Mouse (Mus musculus) lung, postnatal 25 days (tissue): ENCODE measurements around the gene Tiam2.

Experiments used
- DNase-seq: peaks from one replicate; pipeline ENCODE4 v3.0.0; 2022; ENCODE audit warnings: low spot score

Tiam2 gene

GRCm38 (mm10) chr17:3498086-3498485, 171.7 kb downstream of the Tiam2 start:
- no peak for DNase-seq

DNA sequence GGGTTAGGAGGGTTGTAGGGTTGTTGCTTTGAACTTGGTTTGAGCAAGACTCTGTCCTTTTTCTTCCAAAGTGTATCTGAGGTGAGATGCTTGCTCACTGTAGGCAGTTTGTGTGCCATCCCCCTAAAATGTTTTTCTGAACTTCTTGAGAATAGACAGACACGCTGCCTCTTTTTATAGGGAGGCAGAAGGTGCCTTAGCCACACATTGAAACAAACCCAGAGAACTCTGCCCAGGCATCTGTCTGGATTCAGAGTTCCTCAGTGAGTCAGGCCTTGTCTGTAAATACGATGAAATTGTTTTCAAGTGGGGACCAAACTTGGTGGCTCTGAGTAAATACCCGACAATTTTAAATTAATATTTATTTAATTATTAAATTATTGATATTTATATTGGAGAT, 172.2 kb downstream of the Tiam2 start:
- no peak for DNase-seq

DNA sequence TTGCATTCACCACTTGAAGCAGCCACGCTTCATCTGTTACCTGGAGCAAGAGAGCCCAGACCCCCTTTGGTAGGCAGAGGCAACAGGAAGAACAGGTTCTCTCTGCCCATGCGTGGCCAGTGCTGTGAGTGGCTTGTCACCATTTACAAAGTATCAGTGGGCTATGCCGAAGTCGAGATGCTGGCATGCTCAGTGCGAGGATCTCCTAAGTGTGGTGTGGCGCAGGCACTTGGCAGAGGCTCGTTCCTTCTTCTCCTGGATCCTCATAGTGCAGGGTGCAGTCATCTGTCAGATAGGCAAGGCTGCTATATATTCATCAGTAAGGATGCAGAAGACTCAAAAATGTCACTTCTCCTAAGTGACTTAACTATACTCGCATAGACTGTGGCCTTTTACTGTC, 173.1 kb downstream of the Tiam2 start:
- DNase-seq = no peak

- DNase-seq = no peak
These were observed 173.7 kb downstream of the Tiam2 start for GRCm38 (mm10) chr17:3500076-3500475.

DNA sequence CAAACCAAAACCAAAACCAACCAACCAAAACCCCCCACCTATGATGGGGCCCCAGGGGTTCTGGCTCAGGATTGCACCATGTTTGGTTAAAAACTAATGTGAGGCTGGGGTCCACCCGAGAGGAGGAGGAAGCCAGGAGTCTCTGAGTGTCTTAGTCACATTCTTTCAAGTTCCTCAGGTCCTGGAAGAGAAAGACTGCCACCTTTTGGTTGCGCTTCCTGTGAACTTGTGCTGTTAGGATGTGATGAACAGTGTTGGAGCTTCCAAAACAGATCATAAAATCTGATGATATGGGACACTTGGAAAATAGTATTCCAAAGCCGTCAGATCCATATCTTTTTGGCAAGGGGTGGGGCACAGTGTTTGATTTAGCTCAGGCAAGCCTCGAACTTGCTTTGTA, 174.6 kb downstream of the Tiam2 start:
- DNase-seq = no peak

GRCm38 (mm10) chr17:3505711-3506110, 179.3 kb downstream of the Tiam2 start:
- DNase-seq = no peak

GRCm38 (mm10) chr17:3506508-3506907, 180.1 kb downstream of the Tiam2 start:
- DNase-seq = no peak

DNA sequence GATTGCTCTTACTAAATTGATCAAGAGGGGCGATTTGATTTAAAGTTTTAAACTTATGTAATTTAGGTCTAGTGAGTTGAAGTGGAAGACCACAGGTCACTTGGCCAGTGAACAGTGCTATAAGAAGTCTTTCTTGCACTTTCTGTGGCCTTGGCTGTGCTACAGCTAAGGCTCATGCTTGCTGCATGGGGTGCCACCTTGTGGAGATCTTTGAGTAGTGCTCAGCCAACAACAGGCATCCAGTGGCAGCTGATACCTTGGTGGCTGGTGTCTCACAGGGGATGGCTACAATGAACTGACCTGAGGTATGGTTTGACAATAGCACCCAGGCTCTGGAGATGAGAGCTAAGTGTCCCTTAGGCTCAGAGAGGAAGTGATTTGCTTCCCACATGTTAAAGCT, 183.5 kb downstream of the Tiam2 start:
- DNase-seq = peak; percentile 38

DNA sequence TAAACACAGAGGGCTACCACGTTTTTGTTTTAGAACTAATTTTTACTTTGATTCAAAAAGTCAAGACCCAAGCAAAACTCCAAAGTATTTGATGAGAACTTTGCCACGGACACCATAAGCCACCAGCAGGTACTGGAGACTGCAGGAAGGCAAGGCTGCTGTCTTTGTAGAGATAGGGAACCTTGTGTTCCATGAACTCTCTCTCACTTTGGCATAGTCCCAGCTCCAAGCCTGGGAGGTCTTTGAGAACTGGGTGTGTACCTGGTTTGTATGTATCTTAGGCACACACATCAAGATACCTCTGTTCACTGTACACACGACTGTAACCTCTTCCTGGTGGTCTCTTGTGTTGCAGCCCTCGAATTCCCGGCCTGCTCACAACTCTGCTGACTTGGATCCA, 187.9 kb downstream of the Tiam2 start:
- DNase-seq = no peak

DNA sequence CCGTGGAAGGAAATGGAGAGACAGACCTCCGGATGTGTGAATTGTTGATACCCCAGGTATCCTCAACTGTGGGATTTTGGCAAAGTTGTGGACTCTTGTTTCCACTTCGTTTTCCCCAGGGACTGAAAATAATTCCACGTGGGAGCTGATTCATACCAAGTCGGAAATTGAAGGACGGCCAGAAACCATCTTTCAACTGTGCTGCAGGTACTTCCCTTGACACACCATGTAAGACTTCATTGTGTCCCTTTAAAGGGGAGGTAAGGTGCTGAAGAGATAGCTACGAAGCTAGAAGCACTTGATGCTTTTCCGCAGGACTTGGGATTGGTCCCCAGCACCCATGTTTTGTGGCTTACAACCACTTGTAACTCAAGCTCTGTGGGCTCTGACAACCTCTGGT, 189.5 kb downstream of the Tiam2 start:
- no peak for DNase-seq

- DNase-seq = no peak
These were observed 190.0 kb downstream of the Tiam2 start for GRCm38 (mm10) chr17:3516406-3516805.

DNA sequence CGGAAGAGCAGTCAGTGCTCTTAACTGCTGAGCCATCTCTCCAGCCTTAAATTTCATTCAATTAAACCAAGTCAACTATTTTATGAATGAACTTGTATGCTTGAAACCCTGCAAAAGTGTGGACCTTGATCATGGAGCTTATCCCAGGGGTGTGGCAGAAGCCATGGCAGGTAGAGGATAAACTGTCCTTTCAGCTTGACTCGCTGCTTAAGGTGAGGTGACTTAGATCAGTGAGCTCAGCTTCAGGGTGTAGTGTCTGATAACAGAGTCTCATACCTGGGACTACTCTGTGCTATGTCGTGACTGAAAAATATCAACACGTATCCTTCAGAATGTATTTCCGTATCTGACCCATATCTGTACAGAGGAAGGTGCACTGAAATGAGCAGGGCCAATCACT, 194.0 kb downstream of the Tiam2 start:
- DNase-seq = no peak

GRCm38 (mm10) chr17:3527841-3528471, 201.6 kb downstream of the Tiam2 start:
- no peak for DNase-seq

DNA sequence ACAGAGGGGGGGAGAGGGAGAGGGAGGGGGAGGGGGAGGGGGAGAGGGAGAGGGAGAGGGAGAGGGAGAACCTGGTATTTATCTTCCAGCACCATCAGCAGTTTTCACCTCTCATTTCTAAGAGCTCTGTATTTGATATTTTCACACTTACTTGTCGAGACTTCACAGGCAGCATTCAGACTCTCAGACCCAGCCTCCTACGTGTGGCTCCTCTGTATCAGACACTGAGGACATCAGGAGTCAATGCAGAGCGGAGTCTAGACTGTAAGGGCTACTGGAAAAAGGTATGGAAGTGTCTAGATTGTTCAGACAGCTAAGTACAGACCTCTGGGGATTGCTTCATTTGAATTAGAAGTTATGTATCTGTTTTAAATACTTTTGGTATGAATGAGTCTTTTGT, 203.2 kb downstream of the Tiam2 start:
- no peak for DNase-seq

- no peak for DNase-seq
These were observed 204.2 kb downstream of the Tiam2 start for GRCm38 (mm10) chr17:3530549-3530948.

GRCm38 (mm10) chr17:3531641-3532040, 205.3 kb downstream of the Tiam2 start:
- DNase-seq = no peak

DNA sequence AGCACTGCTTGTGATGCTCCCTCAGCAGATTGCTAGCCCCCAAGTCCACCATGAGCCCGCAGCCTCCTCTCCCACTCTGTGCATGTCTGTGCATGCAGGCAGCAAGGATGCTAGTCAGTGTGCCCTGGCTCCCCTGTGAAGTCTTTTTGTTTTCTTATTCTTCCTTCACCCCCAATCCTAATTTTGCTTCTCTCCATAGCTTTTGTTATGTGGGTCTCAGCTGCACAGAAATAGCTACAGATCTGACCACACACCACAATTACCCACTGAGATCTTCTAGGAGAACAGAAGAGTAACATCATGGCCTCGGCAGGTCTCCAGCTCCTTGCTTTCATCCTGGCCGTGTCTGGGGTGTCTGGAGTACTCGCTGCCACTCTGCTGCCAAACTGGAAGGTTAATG, 205.9 kb downstream of the Tiam2 start, which contains the start of gene Cldn20:
Gene Cldn20 (plus strand): TSS at position 301 of the 400 bp plus-strand sequence.
- no peak for DNase-seq

GRCm38 (mm10) chr17:3533425-3533824, 207.1 kb downstream of the Tiam2 start:
- no peak for DNase-seq

DNA sequence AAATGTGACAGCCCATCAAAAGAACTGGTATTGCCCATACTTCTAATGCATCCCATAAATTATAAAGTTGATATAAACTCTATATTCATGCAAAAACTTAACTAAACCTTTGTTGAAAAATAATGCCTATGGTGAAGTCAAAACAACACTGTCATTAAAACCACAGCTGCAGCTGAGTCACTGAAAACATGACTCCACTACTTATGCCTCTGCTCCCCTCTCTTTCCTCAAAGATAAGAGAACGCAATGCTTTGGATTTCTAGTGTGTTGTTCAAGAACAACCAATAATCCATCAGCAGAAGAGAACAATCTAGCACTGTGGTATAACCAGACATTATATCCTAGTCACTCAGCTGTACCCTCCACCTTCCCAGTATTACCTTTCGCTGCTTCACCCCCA, 213.9 kb downstream of the Tiam2 start:
- DNase-seq = no peak

DNA sequence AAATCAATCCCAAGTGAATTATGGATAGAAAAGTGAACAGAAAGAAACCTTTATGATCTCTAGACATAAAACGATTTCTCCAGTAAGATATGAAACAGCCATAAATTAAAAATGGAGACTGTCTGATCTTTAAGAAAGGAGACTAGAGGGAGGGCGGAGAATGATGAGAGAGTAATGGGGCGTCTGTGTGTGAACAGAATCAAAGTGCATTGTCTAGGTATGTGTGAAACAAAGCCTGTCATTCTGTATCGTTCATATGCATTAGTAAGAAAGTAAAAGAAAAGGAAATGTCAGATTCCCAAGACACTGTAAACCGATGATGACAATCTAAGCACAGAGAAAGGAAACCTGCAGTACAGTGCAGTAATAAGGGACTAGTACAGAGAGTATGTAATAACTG, 214.7 kb downstream of the Tiam2 start:
- DNase-seq = no peak

GRCm38 (mm10) chr17:3547725-3548124, 221.4 kb downstream of the Tiam2 start:
- DNase-seq = no peak

GRCm38 (mm10) chr17:3556251-3556650, 229.9 kb downstream of the Tiam2 start:
- DNase-seq = no peak

DNA sequence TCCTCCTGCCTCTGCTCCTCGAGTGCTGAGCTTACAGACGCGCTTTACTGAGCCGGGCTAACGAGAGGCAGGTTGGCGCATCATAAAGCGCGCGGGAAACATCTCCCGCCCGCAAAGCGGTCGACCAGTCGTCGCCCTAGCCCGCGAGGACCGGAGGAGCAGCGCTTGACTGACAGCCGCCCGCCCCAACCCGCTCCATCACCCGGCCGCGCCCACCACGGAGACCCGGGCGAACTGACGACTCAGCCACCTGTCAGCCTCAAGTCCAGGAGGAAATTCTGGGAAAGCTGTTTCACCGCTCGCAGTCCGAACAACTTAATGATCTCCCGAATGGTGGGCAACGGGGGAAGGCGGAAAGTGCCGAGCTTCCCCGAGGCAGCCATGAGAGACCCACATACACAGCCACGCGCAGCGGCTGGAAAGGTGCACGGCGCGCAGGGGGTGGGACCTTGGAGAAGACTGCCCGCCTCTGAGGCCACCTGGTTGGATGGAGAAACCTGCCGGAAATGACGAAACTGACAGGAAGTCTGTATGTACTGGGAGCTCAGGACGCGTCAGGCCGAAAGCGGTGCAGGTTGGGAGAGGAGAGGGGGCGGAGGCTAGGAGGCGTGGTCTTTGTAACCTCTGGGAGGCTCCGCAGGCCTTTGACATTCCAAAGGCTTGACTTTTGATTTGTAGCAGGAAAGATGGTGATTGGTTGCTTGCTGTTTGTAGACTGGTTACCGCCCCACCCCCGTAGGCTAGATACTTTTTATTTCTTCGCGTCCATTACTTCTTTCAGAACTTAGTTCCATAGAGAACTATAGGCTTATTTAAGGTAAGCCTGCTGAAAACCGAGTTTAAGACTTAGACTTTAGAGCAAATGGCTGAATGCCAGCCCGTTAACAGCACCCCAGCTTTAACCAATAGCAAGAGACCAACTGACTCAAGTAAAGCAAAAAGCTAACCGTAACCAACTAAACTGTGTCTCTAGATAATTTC, 231.2 kb downstream of the Tiam2 start, which contains the start of gene Tfb1m:
Gene Tfb1m (minus strand): TSS at position 451 of the 981 bp plus-strand sequence.
- DNase-seq = peak; percentile 99
